Mouse (Mus musculus) Muller cell, postnatal 12 days (primary cell): ENCODE results near the gene 1700057G04Rik.
"Not testable (repeated sequence)": the region's sequence is repeated elsewhere in the genome, so short reads cannot be mapped to it uniquely, and the experiment has no call there.

ENCODE experiments used
- DNase-seq: peaks from one replicate; pipeline ENCODE4 v3.0.0-alpha.2; 2015; ENCODE audit errors: inconsistent ontology term

1700057G04Rik gene

DNA sequence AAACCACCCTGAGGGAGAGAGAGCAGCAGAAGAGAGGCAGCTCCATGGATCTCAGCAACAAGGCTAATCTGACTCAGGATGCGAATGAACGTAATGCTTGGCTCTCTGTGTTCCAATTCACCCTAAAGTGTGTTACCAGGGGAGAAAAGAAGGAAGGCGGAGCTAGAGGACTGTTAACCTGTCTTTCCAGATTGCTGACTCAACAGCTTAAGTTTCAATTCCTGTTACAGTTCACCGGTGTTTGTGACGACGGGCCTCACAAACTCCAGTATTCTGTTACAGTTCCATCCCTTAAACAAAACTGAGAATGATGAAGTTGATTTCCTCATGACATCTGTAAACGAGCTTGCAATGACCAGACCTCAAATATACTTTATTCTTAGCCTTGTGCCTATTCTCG, 4.1 kb upstream of the 1700057G04Rik start:
- DNase-seq = no peak

- no peak for DNase-seq
These were observed 3.5 kb upstream of the 1700057G04Rik start for GRCm38 (mm10) chr9:92305620-92306220.

GRCm38 (mm10) chr9:92316791-92317190, 7.6 kb downstream of the 1700057G04Rik start:
- no peak for DNase-seq

- DNase-seq = not testable (repeated sequence)
These were observed 16.8 kb downstream of the 1700057G04Rik start for GRCm38 (mm10) chr9:92325936-92326335.

GRCm38 (mm10) chr9:92326813-92327212, 17.6 kb downstream of the 1700057G04Rik start:
- DNase-seq = no peak

- no peak for DNase-seq
These were observed 22.2 kb downstream of the 1700057G04Rik start for GRCm38 (mm10) chr9:92331383-92331782.

- DNase-seq = no peak
These were observed 25.7 kb downstream of the 1700057G04Rik start for GRCm38 (mm10) chr9:92334845-92335244.

GRCm38 (mm10) chr9:92335277-92335818, 26.2 kb downstream of the 1700057G04Rik start:
- DNase-seq = no peak

GRCm38 (mm10) chr9:92337063-92337462, 27.9 kb downstream of the 1700057G04Rik start:
- DNase-seq = no peak

GRCm38 (mm10) chr9:92337661-92338060, 28.5 kb downstream of the 1700057G04Rik start:
- no peak for DNase-seq

- no peak for DNase-seq
These were observed 29.8 kb downstream of the 1700057G04Rik start for GRCm38 (mm10) chr9:92338954-92339353.

DNA sequence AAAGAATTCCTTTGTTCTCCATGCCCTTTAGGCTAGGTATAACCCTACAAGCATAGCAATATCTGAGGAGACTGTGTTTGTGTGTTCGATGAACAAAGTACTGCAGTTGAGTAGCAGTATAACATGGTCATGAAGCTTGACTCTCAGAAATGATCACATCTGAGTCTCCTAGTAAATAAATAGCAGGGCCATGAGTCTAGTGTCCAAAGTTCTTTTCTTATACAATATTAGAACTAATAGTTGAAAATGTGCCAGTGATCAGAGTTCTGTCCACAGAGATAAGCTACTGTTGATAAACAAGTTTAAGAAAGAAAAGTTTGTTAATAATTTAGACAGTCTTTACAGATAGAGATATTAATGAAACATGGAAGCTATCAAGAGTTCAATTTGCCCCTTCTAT, 42.7 kb downstream of the 1700057G04Rik start:
- DNase-seq = no peak

- no peak for DNase-seq
These were observed 44.1 kb downstream of the 1700057G04Rik start for GRCm38 (mm10) chr9:92353306-92353705.

- DNase-seq = peak; percentile 79
These were observed 51.6 kb downstream of the 1700057G04Rik start for GRCm38 (mm10) chr9:92360691-92361310.

DNA sequence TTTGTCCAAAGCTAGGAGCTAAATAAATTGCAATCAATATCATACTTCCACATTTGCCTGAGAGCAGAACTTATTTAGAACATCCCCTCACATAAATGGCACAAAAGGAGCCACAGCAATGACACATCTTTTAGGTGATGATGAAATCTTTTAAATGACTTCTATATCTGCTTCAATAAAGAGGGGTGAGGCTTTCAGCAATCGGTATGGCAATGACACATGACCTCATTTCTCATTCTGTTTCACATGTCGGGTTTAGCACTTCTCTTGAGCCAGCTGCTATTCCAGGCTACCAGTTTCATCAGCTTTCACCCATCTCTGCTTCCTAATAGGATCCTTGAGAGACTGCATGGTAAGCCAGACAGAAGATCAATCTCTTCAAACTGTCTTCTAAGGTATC, 54.3 kb downstream of the 1700057G04Rik start:
- no peak for DNase-seq

GRCm38 (mm10) chr9:92368920-92369319, 59.7 kb downstream of the 1700057G04Rik start:
- no peak for DNase-seq

DNA sequence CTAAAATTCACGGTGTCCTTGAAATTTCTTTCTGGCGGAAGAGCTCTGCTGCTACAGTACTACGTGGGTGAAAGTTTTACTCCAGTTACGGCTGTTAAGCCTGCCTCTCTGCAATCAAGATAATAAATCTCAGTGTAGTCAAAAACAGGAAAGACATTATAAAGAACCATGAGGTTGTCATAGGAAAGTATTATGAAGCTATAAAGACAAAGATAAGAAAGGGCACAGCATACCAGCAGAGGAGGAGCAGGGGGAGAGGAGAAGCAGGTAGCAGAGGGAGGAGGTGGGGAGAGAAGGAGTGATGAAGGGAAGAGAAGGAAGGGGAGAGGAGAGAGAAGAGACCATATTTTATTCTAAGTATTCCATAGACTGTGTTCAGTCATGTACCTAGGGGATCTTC, 64.7 kb downstream of the 1700057G04Rik start:
- no peak for DNase-seq

- peak; percentile 88 for DNase-seq
These were observed 65.6 kb downstream of the 1700057G04Rik start for GRCm38 (mm10) chr9:92374705-92375199.

- no peak for DNase-seq
These were observed 66.2 kb downstream of the 1700057G04Rik start for GRCm38 (mm10) chr9:92375378-92375777.

- DNase-seq = no peak
These were observed 68.8 kb downstream of the 1700057G04Rik start for GRCm38 (mm10) chr9:92377967-92378366.

GRCm38 (mm10) chr9:92379240-92379639, 70.1 kb downstream of the 1700057G04Rik start:
- DNase-seq = no peak

- DNase-seq = no peak
These were observed 74.2 kb downstream of the 1700057G04Rik start for GRCm38 (mm10) chr9:92383415-92383814.

DNA sequence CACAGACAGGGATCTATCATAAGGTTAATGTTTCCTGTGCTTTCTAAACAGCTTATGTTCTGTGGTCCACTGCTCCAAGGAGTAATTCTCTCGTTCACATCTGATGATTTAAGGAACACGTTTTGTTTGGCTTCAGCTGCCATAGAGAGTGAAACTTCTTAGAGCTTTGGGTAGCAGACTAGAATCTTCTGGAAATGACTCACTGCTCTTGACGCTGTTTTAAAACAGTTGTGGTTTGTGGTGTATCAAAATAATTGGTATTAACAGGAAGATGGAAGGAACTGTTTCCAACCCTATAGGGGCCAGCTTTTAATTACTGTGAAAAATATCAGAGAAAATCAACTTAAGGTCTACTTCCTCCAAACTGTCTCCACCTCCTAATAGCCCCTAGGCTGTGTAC, 75.2 kb downstream of the 1700057G04Rik start:
- peak; percentile 72 for DNase-seq
